Mouse (Mus musculus): ENCODE results near the gene Dis3.
"Not testable (repeated sequence)": the region's sequence is repeated elsewhere in the genome, so short reads cannot be mapped to it uniquely, and the experiment has no call there.

DNA sequence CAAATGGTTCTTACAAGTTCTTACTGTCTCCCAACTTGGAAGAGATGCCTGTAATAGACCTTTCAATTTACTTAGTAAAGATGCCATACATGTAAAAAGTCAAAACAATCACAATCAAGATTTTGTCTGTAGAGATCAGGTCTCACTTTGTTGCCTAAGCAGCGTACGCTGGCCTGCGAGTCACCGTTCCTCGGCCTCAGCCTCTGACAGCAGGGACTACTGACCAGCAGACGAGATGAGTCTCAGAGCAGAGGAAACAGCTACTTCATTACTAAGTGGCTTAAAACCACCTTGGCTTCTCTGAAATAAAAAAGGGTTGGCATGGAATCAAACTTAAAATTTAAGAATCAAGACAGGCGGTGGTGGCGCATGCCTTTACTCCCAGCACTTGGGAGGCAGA is 64.7 kb downstream of the Dis3 start:
- not testable (repeated sequence) for TF ChIP-seq CTCF (IDR thresholded peaks at IDR 0.05; ENCODE audit: low read depth); EP300 (optimal IDR thresholded peaks at IDR 0.05)
